Comparison of ENCODE assay signal across 8 mouse cellular contexts in the genomic region with DNA sequence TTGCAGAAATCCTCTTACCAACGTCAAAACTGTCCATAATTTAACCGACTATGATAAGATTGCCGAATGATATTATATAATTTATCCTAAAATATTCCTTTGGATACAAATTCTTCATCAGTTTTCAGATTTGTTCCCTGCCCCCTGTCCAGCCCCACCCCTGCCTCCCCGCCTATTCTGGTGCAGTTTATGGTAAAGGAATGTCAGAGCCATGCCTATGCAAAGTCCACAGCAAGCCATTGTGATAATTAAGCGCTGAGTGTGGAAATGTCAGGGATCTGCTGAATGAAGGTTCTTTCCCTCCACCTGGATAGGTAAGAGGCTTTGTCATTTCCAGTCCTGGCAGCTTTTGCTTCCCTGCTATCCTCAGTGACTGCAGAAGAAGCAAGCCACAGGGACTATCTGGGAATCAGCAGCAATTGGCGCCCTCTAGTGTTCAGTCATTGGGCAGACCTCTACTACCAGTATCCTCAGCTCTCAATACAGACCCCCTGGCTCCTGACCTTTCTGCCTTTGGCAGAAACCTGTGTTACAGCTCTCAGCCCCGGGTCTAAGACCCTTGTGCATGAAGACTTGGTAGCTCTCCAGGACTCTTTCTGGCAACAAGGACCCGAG. TPM values are rescaled to one million over a fixed set of nuclear protein-coding genes. Genes with fewer than 3 reads are reported as not detected.
DNase-seq lines count a peak whose midpoint lies in the region; ATAC-seq and TF ChIP-seq lines count a peak whose summit lies in the region.
"Not testable (repeated sequence)": the region's sequence is repeated elsewhere in the genome, so short reads cannot be mapped to it uniquely, and the experiment has no call there.

No protein-coding gene starts in this region.

- peak; percentile 88 for DNase-seq in ZHBTc4 (ENCODE audit: low read depth, low spot score)
- peak; percentile 67 to 85 for DNase-seq in cerebellum, postnatal 4 days (ENCODE audit: low spot score in 2 of 2)
- peak; percentile 82 to 93 for DNase-seq in frontal cortex, postnatal 36 days (ENCODE audit: low spot score in 2 of 2)
- DNase-seq in layer of hippocampus, postnatal 14 days (ENCODE audit: low spot score in 2 of 2), result peak; percentile 81 to 94
- DNase-seq in lung, postnatal 0 days (ENCODE audit: low spot score), result peak; percentile 63
- peak; percentile 73 for DNase-seq in ovary, postnatal 36 days (ENCODE audit: low spot score)
- DNase-seq in thymus, postnatal 14 days, result peak; percentile 78

- TF ChIP-seq EP300 in lung, postnatal 0 days (IDR thresholded peaks at IDR 0.05), result not testable (repeated sequence)

- H3K9me3 ChIP-seq in hindbrain, embryonic 13.5 days; lung, postnatal 0 days (ENCODE audit: low read length): not testable (repeated sequence)

- H3K27me3 ChIP-seq in hindbrain, embryonic 13.5 days; lung, postnatal 0 days (replicated peaks; ENCODE audit: insufficient read depth, low read length): not testable (repeated sequence)

- WGBS in hindbrain, embryonic 13.5 days, result 40% methylated on average over 8 of the region's 8 CpGs
- 39% methylated on average over 7 of the region's 8 CpGs for WGBS in lung, postnatal 0 days

- H3K4me2 ChIP-seq in hindbrain, embryonic 13.5 days, result peak overlapping the region; percentile 32
- 0 out of 2 replicates have a peak overlapping the region, but pooled peaks have one; percentile 17 for H3K4me2 ChIP-seq in lung, postnatal 0 days (replicated peaks; ENCODE audit: low read depth, low read length)

- peak overlapping the region; percentile 11; the same call in 1 of the 2 replicates for H3K4me3 ChIP-seq in hindbrain, embryonic 13.5 days
- not testable (repeated sequence) for H3K4me3 ChIP-seq in lung, postnatal 0 days (ENCODE audit: low read depth, low read length)

- not testable (repeated sequence) for H3K9ac ChIP-seq in hindbrain, embryonic 13.5 days; lung, postnatal 0 days (replicated peaks; ENCODE audit: low read depth)

- peak; percentile 78 for TF ChIP-seq CTCF in lung, postnatal 0 days (IDR thresholded peaks at IDR 0.05)

- not testable (repeated sequence) for H3K36me3 ChIP-seq in hindbrain, embryonic 13.5 days; lung, postnatal 0 days (ENCODE audit: insufficient read depth, low read length)

- H3K27ac ChIP-seq in hindbrain, embryonic 13.5 days, result peak overlapping the region; percentile 37; the same call in 1 of the 2 replicates
- not testable (repeated sequence) for H3K27ac ChIP-seq in lung, postnatal 0 days (ENCODE audit: low read length)

- H3K4me1 ChIP-seq in hindbrain, embryonic 13.5 days (replicated peaks); lung, postnatal 0 days (ENCODE audit: insufficient read depth, low read depth, low read length): not testable (repeated sequence)

- peak; percentile 98 for ATAC-seq in hindbrain, embryonic 13.5 days (ENCODE audit: low FRiP score)
- peak; percentile 93 for ATAC-seq in lung, postnatal 0 days

RNA-seq across cellular contexts. Expression of a gene that starts 30.9 kb away (rescaled TPM):
- polyA plus RNA-seq in hindbrain, embryonic 13.5 days (2015; fragmentation: Nextera tagmentation; extraction: Ambion mirVana), result 0.25 and 0.56 TPM in 2 replicates
- 1 to 10 TPM; 2.0 to 2.9 TPM for total RNA-seq in layer of hippocampus, postnatal 14 days (2021)
- polyA plus RNA-seq in lung, postnatal 0 days (2015; fragmentation: Nextera tagmentation; extraction: Ambion mirVana), result not detected in 2 replicates

RNA-seq across cellular contexts. Expression of a gene that starts 35.3 kb away (rescaled TPM):
- not detected in 2 replicates for polyA plus RNA-seq in hindbrain, embryonic 13.5 days (2015; fragmentation: Nextera tagmentation; extraction: Ambion mirVana)
- total RNA-seq in layer of hippocampus, postnatal 14 days (2021), result not detected
- 0.41 and 0.50 TPM in 2 replicates for polyA plus RNA-seq in lung, postnatal 0 days (2015; fragmentation: Nextera tagmentation; extraction: Ambion mirVana)
